Comparison of ENCODE assay signal across 16 mouse cellular contexts in the genomic region with DNA sequence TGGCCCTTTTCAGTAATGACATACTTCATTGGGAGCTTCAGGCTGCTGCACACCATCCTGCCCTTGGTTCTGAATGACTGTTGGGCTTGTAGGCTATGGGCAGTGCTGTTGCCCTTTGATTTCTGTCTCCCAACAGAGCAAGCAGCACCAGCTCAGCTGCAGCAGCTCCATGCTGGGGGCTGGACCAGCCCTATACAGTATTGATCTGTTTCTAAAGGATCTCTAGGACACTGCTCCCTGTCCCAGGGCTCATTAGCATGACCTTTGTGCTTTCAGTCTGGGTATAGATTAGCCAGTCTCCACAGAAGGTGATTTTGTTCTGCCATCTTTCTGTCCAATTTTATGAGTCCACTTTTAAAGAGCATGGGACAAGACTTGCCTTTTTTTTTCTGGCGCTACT.
"Had no signal": no experiment of that assay in that cellular context is flagged by ENCODE, and none has a peak within 500 bp of the region (broad histone marks: within the 10 kb centered on the region; RNA-seq: fewer than 3 reads in every experiment).

No protein-coding gene starts in this region.

- H3K27ac ChIP-seq: limb, embryonic 10.5 days; limb, embryonic 13.5 days; midbrain, embryonic 12.5 days had no signal

- H3K4me2 ChIP-seq: limb, embryonic 13.5 days; lung, embryonic 14.5 days; midbrain, embryonic 12.5 days had no signal

- DNase-seq: kidney, adult 18-20 months; kidney, adult 9 months; kidney, postnatal 14 days; kidney, postnatal 4 days; lung, embryonic 14.5 days; lung, postnatal 36 days; thymus, adult 18-20 months; thymus, postnatal 36 days had no signal

- H3K9ac ChIP-seq: limb, embryonic 13.5 days; lung, embryonic 14.5 days; midbrain, embryonic 12.5 days had no signal

- H3K27me3 ChIP-seq: limb, embryonic 13.5 days had no signal

- H3K4me1 ChIP-seq: limb, embryonic 10.5 days; limb, embryonic 13.5 days; megakaryocyte, embryonic 14.5 days had no signal

- H3K4me3 ChIP-seq: limb, embryonic 10.5 days; limb, embryonic 13.5 days; megakaryocyte, embryonic 14.5 days; midbrain, embryonic 12.5 days had no signal

- H3K36me3 ChIP-seq: limb, embryonic 10.5 days; limb, embryonic 13.5 days; midbrain, embryonic 12.5 days had no signal

- ATAC-seq: inflammation-experienced regulatory T-cells, adult 6 months; intestine, embryonic 16.5 days; lung, postnatal 0 days; midbrain, embryonic 16.5 days had no signal

- H3K9me3 ChIP-seq: limb, embryonic 10.5 days; limb, embryonic 13.5 days; megakaryocyte, embryonic 14.5 days; midbrain, embryonic 12.5 days had no signal
